Mouse (Mus musculus): ENCODE measurements at regions not wholly inside any gene's neighbourhood (a gene's known extent, or its start where the extent isn't known, plus 50 kb on each side); places are given as distances from the start of the nearest gene placed in this dataset.

DNA sequence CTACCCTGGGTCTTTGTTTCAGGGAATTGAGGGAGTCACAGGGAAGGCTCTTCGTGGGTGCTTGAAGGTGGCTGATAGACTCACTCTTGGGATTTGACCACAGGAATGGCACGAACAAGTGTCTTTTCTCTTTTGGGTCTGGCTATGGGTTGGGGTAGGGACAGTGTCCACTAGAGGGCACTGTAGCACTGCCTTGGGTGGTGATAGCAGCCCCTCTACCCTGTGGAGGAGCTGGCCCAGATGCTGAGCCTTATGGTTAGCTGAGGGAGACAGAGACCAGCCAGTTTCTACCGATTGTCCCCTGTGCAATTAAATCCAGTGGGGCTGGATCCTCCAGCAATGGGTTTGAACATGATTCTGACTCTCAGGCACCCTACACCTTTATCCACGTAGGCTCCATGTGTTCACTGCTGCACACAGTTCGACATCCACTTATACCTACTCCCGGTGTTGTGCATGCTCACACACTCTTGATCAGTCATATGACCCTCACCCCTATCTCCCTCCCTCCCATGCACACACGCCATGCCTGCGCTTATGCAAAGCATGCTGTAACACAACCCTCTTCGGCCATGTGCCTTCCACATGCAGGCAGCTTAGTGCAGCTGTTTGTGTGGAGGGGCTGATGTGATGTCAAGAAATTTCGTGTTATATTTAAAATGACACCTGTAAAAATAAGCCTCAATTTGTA lies 136.6 kb downstream of the Ttc32 start:
- no peak for ATAC-seq (ENCODE audit: low read depth)
- no peak overlapping the region for H3K4me3 ChIP-seq (ENCODE audit: low read depth, low read length)
- H3K9me3 ChIP-seq (replicated peaks; ENCODE audit: control insufficient read depth, low read length) = no peaks in the 10 kb centered on the region
- H3K4me2 ChIP-seq (ENCODE audit: low read depth, low read length) = no peak overlapping the region
- H3K27ac ChIP-seq (ENCODE audit: low read length) = no peak overlapping the region
- WGBS (ENCODE audit: insufficient replicate concordance) = 45% methylated on average over 10 of the region's 10 CpGs
- H3K4me1 ChIP-seq (ENCODE audit: control insufficient read depth, low read depth, low read length) = no peaks in the 10 kb centered on the region
- no peak overlapping the region for H3K9ac ChIP-seq (ENCODE audit: low read depth, low read length)
- no peaks in the 10 kb centered on the region for H3K36me3 ChIP-seq (ENCODE audit: control insufficient read depth, insufficient read depth)
- H3K27me3 ChIP-seq (ENCODE audit: control insufficient read depth, insufficient read depth, low read depth, low read length) = no peaks in the 10 kb centered on the region

DNA sequence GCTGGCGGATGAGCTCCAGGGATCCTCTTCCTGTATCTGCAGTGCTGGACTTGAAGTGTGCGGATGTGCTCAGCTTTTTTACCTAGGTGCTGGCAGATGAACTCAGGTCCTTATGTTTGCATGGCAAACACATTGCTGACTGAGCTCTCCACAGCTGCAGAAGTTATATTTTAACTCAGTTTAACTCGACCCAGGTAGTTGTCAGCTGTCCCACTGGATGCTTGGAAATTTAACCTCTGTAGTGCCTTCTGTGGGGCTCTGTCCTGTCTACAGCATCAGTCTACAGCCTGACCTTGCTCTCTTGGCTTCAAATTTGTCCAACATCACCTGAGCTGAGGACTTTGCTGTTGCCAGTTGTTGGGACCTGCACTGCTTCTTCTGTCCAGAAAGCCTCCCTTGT lies 139.2 kb downstream of the Ttc32 start:
- no peaks in the 10 kb centered on the region for H3K9me3 ChIP-seq (replicated peaks; ENCODE audit: control insufficient read depth, low read length)
- no peaks in the 10 kb centered on the region for H3K4me1 ChIP-seq (ENCODE audit: control insufficient read depth, low read depth, low read length)
- no peak overlapping the region for H3K4me3 ChIP-seq (ENCODE audit: low read depth, low read length)
- H3K27me3 ChIP-seq (ENCODE audit: control insufficient read depth, insufficient read depth, low read depth, low read length) = no peaks in the 10 kb centered on the region
- H3K9ac ChIP-seq (ENCODE audit: low read depth, low read length) = no peak overlapping the region
- no peak overlapping the region for H3K27ac ChIP-seq (ENCODE audit: low read length)
- H3K4me2 ChIP-seq (ENCODE audit: low read depth, low read length) = no peak overlapping the region
- H3K36me3 ChIP-seq (ENCODE audit: control insufficient read depth, insufficient read depth) = no peaks in the 10 kb centered on the region
- WGBS (ENCODE audit: insufficient replicate concordance) = 40% methylated on average over 3 of the region's 3 CpGs
- peak; percentile 73 for ATAC-seq (ENCODE audit: low read depth)

- ATAC-seq (ENCODE audit: low read depth) = no peak
- Histone ChIP-seq H3K9ac (ENCODE audit: low read depth, low read length) (no peak overlapping the region), H3K4me2 (ENCODE audit: low read depth, low read length) (no peak overlapping the region), H3K9me3 (replicated peaks; ENCODE audit: control insufficient read depth, low read length) (no peaks in the 10 kb centered on the region), H3K4me1 (ENCODE audit: control insufficient read depth, low read depth, low read length) (no peaks in the 10 kb centered on the region), H3K36me3 (ENCODE audit: control insufficient read depth, insufficient read depth) (no peaks in the 10 kb centered on the region), H3K4me3 (ENCODE audit: low read depth, low read length) (no peak overlapping the region), H3K27ac (ENCODE audit: low read length) (no peak overlapping the region), H3K27me3 (ENCODE audit: control insufficient read depth, insufficient read depth, low read depth, low read length) (no peaks in the 10 kb centered on the region)
- 10% methylated on average over 1 of the region's 1 CpGs for WGBS (ENCODE audit: insufficient replicate concordance)
Observed at GRCm38 (mm10) chr12:9173680-9174079, 143.9 kb downstream of the Ttc32 start.

- H3K9ac ChIP-seq (ENCODE audit: low read depth, low read length) = no peak overlapping the region
- no peaks in the 10 kb centered on the region for H3K4me1 ChIP-seq (ENCODE audit: control insufficient read depth, low read depth, low read length)
- H3K9me3 ChIP-seq (replicated peaks; ENCODE audit: control insufficient read depth, low read length) = no peaks in the 10 kb centered on the region
- H3K27me3 ChIP-seq (ENCODE audit: control insufficient read depth, insufficient read depth, low read depth, low read length) = no peaks in the 10 kb centered on the region
- WGBS (ENCODE audit: insufficient replicate concordance) = 61% methylated on average over 9 of the region's 9 CpGs
- no peak overlapping the region for H3K4me3 ChIP-seq (ENCODE audit: low read depth, low read length)
- H3K4me2 ChIP-seq (ENCODE audit: low read depth, low read length) = no peak overlapping the region
- no peak overlapping the region for H3K27ac ChIP-seq (ENCODE audit: low read length)
- no peaks in the 10 kb centered on the region for H3K36me3 ChIP-seq (ENCODE audit: control insufficient read depth, insufficient read depth)
- ATAC-seq (ENCODE audit: low read depth) = no peak
Observed at GRCm38 (mm10) chr12:9174327-9174726, 144.5 kb downstream of the Ttc32 start.

- Histone ChIP-seq H3K9me3 (replicated peaks; ENCODE audit: control insufficient read depth, low read length) (no peaks in the 10 kb centered on the region), H3K4me3 (ENCODE audit: low read depth, low read length) (no peak overlapping the region), H3K4me2 (ENCODE audit: low read depth, low read length) (no peak overlapping the region), H3K4me1 (ENCODE audit: control insufficient read depth, low read depth, low read length) (no peaks in the 10 kb centered on the region), H3K27me3 (ENCODE audit: control insufficient read depth, insufficient read depth, low read depth, low read length) (no peaks in the 10 kb centered on the region), H3K36me3 (ENCODE audit: control insufficient read depth, insufficient read depth) (no peaks in the 10 kb centered on the region), H3K9ac (ENCODE audit: low read depth, low read length) (no peak overlapping the region), H3K27ac (ENCODE audit: low read length) (no peak overlapping the region)
- no peak for ATAC-seq (ENCODE audit: low read depth)
- WGBS (ENCODE audit: insufficient replicate concordance) = 40% methylated on average over 2 of the region's 2 CpGs
Observed at GRCm38 (mm10) chr12:9176198-9176597, 146.4 kb downstream of the Ttc32 start.

DNA sequence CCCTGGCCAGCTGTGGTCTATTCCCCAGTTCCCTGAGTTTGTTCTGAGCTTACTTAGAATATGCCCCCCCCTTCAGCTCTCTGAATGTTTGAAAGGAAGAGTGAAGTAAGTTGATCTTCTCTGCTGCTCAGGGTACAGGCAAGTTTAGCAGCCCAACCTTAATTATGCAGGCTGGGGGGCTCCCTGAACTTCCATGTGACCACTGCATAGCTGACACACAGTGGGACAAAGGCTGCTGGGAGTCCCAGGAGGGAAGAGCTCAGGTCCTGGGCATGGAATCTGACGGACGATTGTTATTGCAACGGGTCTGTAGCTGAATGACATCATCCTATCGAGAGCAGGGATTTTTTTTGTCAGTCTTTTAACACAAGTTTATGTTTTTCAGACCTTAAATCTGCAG lies 148.8 kb downstream of the Ttc32 start:
- 62% methylated on average over 4 of the region's 4 CpGs for WGBS (ENCODE audit: insufficient replicate concordance)
- H3K27me3 ChIP-seq (ENCODE audit: control insufficient read depth, insufficient read depth, low read depth, low read length) = no peaks in the 10 kb centered on the region
- no peak overlapping the region for H3K27ac ChIP-seq (ENCODE audit: low read length)
- H3K4me1 ChIP-seq (ENCODE audit: control insufficient read depth, low read depth, low read length) = no peaks in the 10 kb centered on the region
- H3K9ac ChIP-seq (ENCODE audit: low read depth, low read length) = no peak overlapping the region
- H3K4me2 ChIP-seq (ENCODE audit: low read depth, low read length) = no peak overlapping the region
- no peak overlapping the region for H3K4me3 ChIP-seq (ENCODE audit: low read depth, low read length)
- H3K9me3 ChIP-seq (replicated peaks; ENCODE audit: control insufficient read depth, low read length) = no peaks in the 10 kb centered on the region
- no peak for ATAC-seq (ENCODE audit: low read depth)
- H3K36me3 ChIP-seq (ENCODE audit: control insufficient read depth, insufficient read depth) = no peaks in the 10 kb centered on the region

GRCm38 (mm10) chr12:9180677-9181076 lies 150.9 kb downstream of the Ttc32 start:
- H3K27ac ChIP-seq (ENCODE audit: low read length) = no peak overlapping the region
- H3K27me3 ChIP-seq (ENCODE audit: control insufficient read depth, insufficient read depth, low read depth, low read length) = no peaks in the 10 kb centered on the region
- no peak overlapping the region for H3K9ac ChIP-seq (ENCODE audit: low read depth, low read length)
- no peak overlapping the region for H3K4me2 ChIP-seq (ENCODE audit: low read depth, low read length)
- 55% methylated on average over 4 of the region's 4 CpGs for WGBS (ENCODE audit: insufficient replicate concordance)
- H3K4me3 ChIP-seq (ENCODE audit: low read depth, low read length) = no peak overlapping the region
- no peaks in the 10 kb centered on the region for H3K9me3 ChIP-seq (replicated peaks; ENCODE audit: control insufficient read depth, low read length)
- H3K4me1 ChIP-seq (ENCODE audit: control insufficient read depth, low read depth, low read length) = no peaks in the 10 kb centered on the region
- no peak for ATAC-seq (ENCODE audit: low read depth)
- no peaks in the 10 kb centered on the region for H3K36me3 ChIP-seq (ENCODE audit: control insufficient read depth, insufficient read depth)

GRCm38 (mm10) chr12:9191721-9192120 lies 161.9 kb downstream of the Ttc32 start:
- Histone ChIP-seq H3K4me1 (ENCODE audit: control insufficient read depth, low read depth, low read length) (no peaks in the 10 kb centered on the region), H3K4me3 (ENCODE audit: low read depth, low read length) (no peak overlapping the region), H3K27me3 (ENCODE audit: control insufficient read depth, insufficient read depth, low read depth, low read length) (no peaks in the 10 kb centered on the region), H3K9ac (ENCODE audit: low read depth, low read length) (no peak overlapping the region), H3K27ac (ENCODE audit: low read length) (no peak overlapping the region), H3K4me2 (ENCODE audit: low read depth, low read length) (no peak overlapping the region), H3K9me3 (replicated peaks; ENCODE audit: control insufficient read depth, low read length) (no peaks in the 10 kb centered on the region), H3K36me3 (ENCODE audit: control insufficient read depth, insufficient read depth) (no peaks in the 10 kb centered on the region)
- no peak for ATAC-seq (ENCODE audit: low read depth)
- 60% methylated on average over 5 of the region's 5 CpGs for WGBS (ENCODE audit: insufficient replicate concordance)

GRCm38 (mm10) chr12:9199321-9199720 lies 169.5 kb downstream of the Ttc32 start:
- WGBS (ENCODE audit: insufficient replicate concordance) = 60% methylated on average over 2 of the region's 2 CpGs
- H3K9ac ChIP-seq (ENCODE audit: low read depth, low read length) = no peak overlapping the region
- no peak overlapping the region for H3K4me2 ChIP-seq (ENCODE audit: low read depth, low read length)

More at GRCm38 (mm10) chr12:9199321-9199720, 169.5 kb downstream of the Ttc32 start:
- Histone ChIP-seq H3K27me3 (ENCODE audit: control insufficient read depth, insufficient read depth, low read depth, low read length) (no peaks in the 10 kb centered on the region), H3K36me3 (ENCODE audit: control insufficient read depth, insufficient read depth) (no peaks in the 10 kb centered on the region), H3K4me1 (ENCODE audit: control insufficient read depth, low read depth, low read length) (no peaks in the 10 kb centered on the region), H3K27ac (ENCODE audit: low read length) (no peak overlapping the region), H3K9me3 (replicated peaks; ENCODE audit: control insufficient read depth, low read length) (no peaks in the 10 kb centered on the region), H3K4me3 (ENCODE audit: low read depth, low read length) (no peak overlapping the region)
- no peak for ATAC-seq (ENCODE audit: low read depth)

All from liver, embryonic 16.5 days (tissue).